Mouse (Mus musculus): ENCODE measurements around the gene Adamtsl1.

GRCm38 (mm10) chr4:86413388-86413787 is 899.4 kb downstream of the Adamtsl1 start:
- TF ChIP-seq POLR2A (IDR thresholded peaks at IDR 0.05; ENCODE audit: borderline replicate concordance, control insufficient read depth, low read depth, low read length) (no peak), CTCF (IDR thresholded peaks at IDR 0.05; ENCODE audit: control insufficient read depth, insufficient read depth, low read length) (no peak)

Measured in bone marrow, adult 2 months (tissue).